Mouse (Mus musculus) hindbrain, embryonic 14.5 days (tissue): ENCODE results near the gene Mtg1. TPM values are rescaled to one million over a fixed set of nuclear protein-coding genes. Genes with fewer than 3 reads are reported as not detected.

ENCODE experiments used
- ATAC-seq: fragments of 200-750 bp; cut with Nextera tagmentation; 2 replicates; pipeline ENCODE4 v1.8.0; 2017; ENCODE audit warnings: moderate number of reproducible peaks, mild to moderate bottlenecking, moderate TSS enrichment, moderate library complexity; ENCODE audit not compliant: low FRiP score
- DNase-seq: peaks from one replicate; pipeline ENCODE4 v3.0.0-alpha.2; 2015; ENCODE audit warnings: low spot score
- H3K27ac ChIP-seq: fragments of 300-500 bp; sonication (generic); 2 replicates; pipeline ENCODE4 v1.5.1; 2014; ENCODE audit warnings: mild to moderate bottlenecking, moderate library complexity
- H3K27me3 ChIP-seq: fragments of 300-500 bp; sonication (generic); 2 replicates; pipeline ENCODE4 v1.6.1; 2014; ENCODE audit warnings: mild to moderate bottlenecking, low read length, mixed read lengths; ENCODE audit not compliant: control insufficient read depth, insufficient read depth
- H3K36me3 ChIP-seq: fragments of 300-500 bp; sonication (generic); replicated peaks from 2 replicates; pipeline ENCODE4 v1.6.1; 2014; ENCODE audit not compliant: control insufficient read depth, insufficient read depth
- H3K4me1 ChIP-seq: fragments of 300-500 bp; sonication (generic); replicated peaks from 2 replicates; pipeline ENCODE4 v1.6.1; 2014; ENCODE audit warnings: antibody characterized with exemption, low read length, mixed read lengths; ENCODE audit not compliant: control insufficient read depth, insufficient read depth
- H3K4me2 ChIP-seq: fragments of 300-500 bp; sonication (generic); replicated peaks from 2 replicates; pipeline ENCODE4 v1.6.1; 2014; ENCODE audit warnings: mild to moderate bottlenecking, moderate library complexity
- H3K4me3 ChIP-seq: fragments of 300-500 bp; sonication (generic); replicated peaks from 2 replicates; pipeline ENCODE4 v1.5.1; 2014; ENCODE audit warnings: mild to moderate bottlenecking, low read length
- H3K9ac ChIP-seq: fragments of 300-500 bp; sonication (generic); 2 replicates; pipeline ENCODE4 v1.6.1; 2014
- H3K9me3 ChIP-seq: fragments of 300-500 bp; sonication (generic); 2 replicates; pipeline ENCODE4 v1.6.1; 2016; ENCODE audit warnings: low read length; ENCODE audit not compliant: control insufficient read depth
- WGBS: fragments of 180-500 bp; shearing (Covaris S2); extraction: QIAGEN DNeasy Blood & Tissue Kit; methylation state at CpG from one replicate; pipeline ENCODE4 v1.1.7; 2014; 5-methylcytosine and 5-hydroxymethylcytosine counted together
- polyA plus RNA-seq: library from polyadenylated mRNA; unstranded; fragments of >200 nt; fragmentation: Nextera tagmentation; extraction: Ambion mirVana; gene quantifications from 2 replicates; pipeline ENCODE4 v1.2.1, GENCODE M21; 2014

Mtg1 gene
- polyA plus RNA-seq, 1 experiment from 2014 or later, result 30.6 TPM

- H3K27ac ChIP-seq, result no peak overlapping the region
- no peak overlapping the region for H3K4me3 ChIP-seq
- H3K9me3 ChIP-seq, result no peaks in the 10 kb centered on the region
- H3K36me3 ChIP-seq, result no peaks in the 10 kb centered on the region
- no peak overlapping the region for H3K9ac ChIP-seq
- no peaks in the 10 kb centered on the region for H3K4me1 ChIP-seq
- H3K27me3 ChIP-seq, result no peaks in the 10 kb centered on the region
- no peak for DNase-seq
- 50% methylated on average over 2 of the region's 2 CpGs for WGBS
- H3K4me2 ChIP-seq, result no peak overlapping the region
- ATAC-seq, result no peak
These were observed 55.1 kb downstream of the Mtg1 start for GRCm38 (mm10) chr7:140192445-140192844.

- Histone ChIP-seq H3K4me2 (no peak overlapping the region), H3K4me1 (no peaks in the 10 kb centered on the region), H3K9ac (no peak overlapping the region), H3K9me3 (no peaks in the 10 kb centered on the region), H3K36me3 (no peaks in the 10 kb centered on the region), H3K27ac (no peak overlapping the region), H3K27me3 (no peaks in the 10 kb centered on the region), H3K4me3 (no peak overlapping the region)
- no peak for ATAC-seq
- WGBS, result 93% methylated on average over 2 of the region's 2 CpGs
- DNase-seq, result no peak
These were observed 55.5 kb downstream of the Mtg1 start for GRCm38 (mm10) chr7:140192851-140193250.

GRCm38 (mm10) chr7:140194031-140194430 is 56.7 kb downstream of the Mtg1 start:
- Histone ChIP-seq H3K9me3 (no peaks in the 10 kb centered on the region), H3K36me3 (no peaks in the 10 kb centered on the region), H3K4me1 (no peaks in the 10 kb centered on the region), H3K4me2 (no peak overlapping the region), H3K9ac (no peak overlapping the region), H3K4me3 (no peak overlapping the region), H3K27me3 (no peaks in the 10 kb centered on the region), H3K27ac (no peak overlapping the region)
- DNase-seq (no peak), ATAC-seq (no peak)
- WGBS, result 90% methylated on average over 4 of the region's 4 CpGs

DNA sequence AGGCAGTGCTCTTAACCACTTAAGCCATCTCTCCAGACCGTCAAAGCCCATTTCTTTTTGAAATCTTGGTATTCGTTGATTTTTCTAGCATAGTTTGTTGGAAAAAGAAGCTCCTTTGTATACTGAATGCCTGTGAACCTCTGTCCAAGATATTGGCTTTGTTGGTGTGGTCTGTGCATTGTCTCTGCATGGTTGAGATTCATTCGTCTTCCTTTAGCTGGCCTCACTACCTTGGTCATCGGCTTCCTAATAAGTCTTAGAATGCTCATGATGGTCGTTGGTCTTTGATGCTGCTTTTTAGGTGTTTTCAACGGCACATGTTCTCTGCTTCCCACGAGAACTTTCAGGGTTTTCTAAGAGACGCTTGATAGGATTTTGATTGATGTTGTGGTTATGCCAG is 58.6 kb downstream of the Mtg1 start:
- Histone ChIP-seq H3K27me3 (no peaks in the 10 kb centered on the region), H3K9ac (no peak overlapping the region), H3K4me3 (no peak overlapping the region), H3K4me1 (no peaks in the 10 kb centered on the region), H3K9me3 (no peaks in the 10 kb centered on the region), H3K27ac (no peak overlapping the region), H3K36me3 (no peaks in the 10 kb centered on the region), H3K4me2 (no peak overlapping the region)
- DNase-seq, result no peak
- ATAC-seq, result no peak
- WGBS, result 80% methylated on average over 8 of the region's 8 CpGs

Other genes with a start within 250 kb of the Mtg1 start
- gene Kndc1, start 242.9 kb upstream of the Mtg1 start, polyA plus RNA-seq, result 25.6 and 29.1 TPM in 2 replicates
- not detected in 2 replicates for gene Utf1, start 193.8 kb upstream of the Mtg1 start, polyA plus RNA-seq
- gene 6430531B16Rik, start 158.8 kb upstream of the Mtg1 start, polyA plus RNA-seq, result 0.72 and 1.0 TPM in 2 replicates
- 2.7 and 2.9 TPM in 2 replicates for gene Adam8, start 145.0 kb upstream of the Mtg1 start, polyA plus RNA-seq
- gene Zfp511, start 101.2 kb upstream of the Mtg1 start, polyA plus RNA-seq, result 52.3 and 53.2 TPM in 2 replicates
- gene Tubgcp2, start 100.9 kb upstream of the Mtg1 start, polyA plus RNA-seq, result 57.8 and 58.7 TPM in 2 replicates
- gene Msx3, start 88.5 kb upstream of the Mtg1 start, polyA plus RNA-seq, result 8.1 and 9.0 TPM in 2 replicates
- gene Caly, start 55.0 kb upstream of the Mtg1 start, polyA plus RNA-seq, result 257 and 303 TPM in 2 replicates
- not detected in 2 replicates for gene Prap1, start 44.2 kb upstream of the Mtg1 start, polyA plus RNA-seq
- 40.0 and 42.0 TPM in 2 replicates for gene Fuom, start 35.1 kb upstream of the Mtg1 start, polyA plus RNA-seq
- 9.2 and 10.7 TPM in 2 replicates for gene Paox, start 21.8 kb upstream of the Mtg1 start, polyA plus RNA-seq
- 123 and 127 TPM in 2 replicates for gene Echs1, start 21.1 kb upstream of the Mtg1 start, polyA plus RNA-seq
- gene Sprn, start 17.3 kb downstream of the Mtg1 start, polyA plus RNA-seq, result 18.7 and 21.6 TPM in 2 replicates
- not detected in 2 replicates for gene Olfr522, start 27.2 kb downstream of the Mtg1 start, polyA plus RNA-seq
- not detected in 2 replicates for gene Olfr523, start 35.7 kb downstream of the Mtg1 start, polyA plus RNA-seq
- gene Olfr524, start 68.4 kb downstream of the Mtg1 start, polyA plus RNA-seq, result not detected in 2 replicates
- not detected in 2 replicates for gene Cd163l1, start 80.7 kb downstream of the Mtg1 start, polyA plus RNA-seq
- not detected in 2 replicates for gene 5830411N06Rik, start 109.7 kb downstream of the Mtg1 start, polyA plus RNA-seq
- gene Olfr525, start 183.3 kb downstream of the Mtg1 start, polyA plus RNA-seq, result not detected in 2 replicates
- not detected in 2 replicates for gene Olfr527, start 196.5 kb downstream of the Mtg1 start, polyA plus RNA-seq
- gene Olfr60, start 224.1 kb downstream of the Mtg1 start, polyA plus RNA-seq, result not detected in 2 replicates
- not detected in 2 replicates for gene Olfr530, start 238.8 kb downstream of the Mtg1 start, polyA plus RNA-seq